Mouse (Mus musculus) liver, embryonic 13.5 days (tissue): ENCODE results near the gene Akap7. TPM values are rescaled to one million over a fixed set of nuclear protein-coding genes. Genes with fewer than 3 reads are reported as not detected.

Experiments
- ATAC-seq: fragments of 200-750 bp; cut with Nextera tagmentation; 2 replicates; pipeline ENCODE4 v1.8.0; 2017; ENCODE audit warnings: low read depth, mild to moderate bottlenecking, moderate number of reproducible peaks, moderate library complexity
- DNase-seq: peaks from one replicate; pipeline ENCODE4 v3.0.0; 2022
- H3K27ac ChIP-seq: fragments of 300-500 bp; sonication (generic); 2 replicates; pipeline ENCODE4 v1.5.1; 2015; ENCODE audit warnings: moderate library complexity, mild to moderate bottlenecking, inconsistent platforms
- H3K27me3 ChIP-seq: fragments of 300-500 bp; sonication (generic); 2 replicates; pipeline ENCODE4 v1.6.1; 2015; ENCODE audit warnings: mild to moderate bottlenecking, inconsistent platforms
- H3K36me3 ChIP-seq: fragments of 300-500 bp; sonication (generic); 2 replicates; pipeline ENCODE4 v1.6.1; 2015; ENCODE audit warnings: mild to moderate bottlenecking, inconsistent platforms
- H3K4me1 ChIP-seq: fragments of 300-500 bp; sonication (generic); replicated peaks from 2 replicates; pipeline ENCODE4 v1.6.1; 2015; ENCODE audit warnings: inconsistent platforms
- H3K4me2 ChIP-seq: fragments of 300-500 bp; sonication (generic); 2 replicates; pipeline ENCODE4 v1.6.1; 2015; ENCODE audit warnings: inconsistent platforms, mild to moderate bottlenecking, moderate library complexity
- H3K4me3 ChIP-seq: fragments of 300-500 bp; sonication (generic); replicated peaks from 2 replicates; pipeline ENCODE4 v1.5.1; 2015; ENCODE audit warnings: mild to moderate bottlenecking, inconsistent platforms
- H3K9ac ChIP-seq: fragments of 300-500 bp; sonication (generic); 2 replicates; pipeline ENCODE4 v1.6.1; 2015; ENCODE audit warnings: mild to moderate bottlenecking, inconsistent platforms
- H3K9me3 ChIP-seq: fragments of 300-500 bp; sonication (generic); replicated peaks from 2 replicates; pipeline ENCODE4 v1.6.1; 2016; ENCODE audit warnings: inconsistent platforms
- WGBS: fragments of 180-500 bp; shearing (Covaris S2); methylation state at CpG from one replicate; pipeline ENCODE4 v1.1.7; 2015; ENCODE audit not compliant: insufficient replicate concordance; 5-methylcytosine and 5-hydroxymethylcytosine counted together
- polyA plus RNA-seq: library from polyadenylated mRNA; unstranded; fragments of >200 nt; fragmentation: Nextera tagmentation; extraction: Ambion mirVana; gene quantifications from 2 replicates; pipeline ENCODE4 v1.2.1, GENCODE M21; 2015

Akap7 gene
- polyA plus RNA-seq, 1 experiment from 2014 or later = 26.0 TPM

DNA sequence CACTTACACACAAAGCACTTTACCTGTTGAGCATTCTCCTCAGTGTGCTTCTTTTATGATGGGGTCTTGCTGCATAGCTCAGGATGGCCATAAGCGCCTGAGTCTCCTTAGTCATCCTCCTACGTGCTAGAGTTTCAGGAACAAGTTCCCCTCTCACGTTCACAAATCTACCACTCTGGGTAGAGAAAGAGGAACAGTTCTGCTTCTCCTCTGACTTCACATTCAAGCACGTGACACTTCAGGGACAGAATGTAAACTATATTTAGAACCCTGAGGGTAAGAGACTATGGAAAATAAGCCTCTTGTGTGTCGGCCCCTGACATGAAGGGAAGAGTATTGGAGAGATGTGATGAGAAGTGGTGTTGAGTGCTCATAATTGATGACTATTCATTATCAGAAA lies 10.7 kb upstream of the Akap7 start:
- no peak overlapping the region for H3K4me2 ChIP-seq
- ATAC-seq (no peak), DNase-seq (no peak)
- H3K9me3 ChIP-seq = no peaks in the 10 kb centered on the region
- no peaks in the 10 kb centered on the region for H3K27me3 ChIP-seq
- no peak overlapping the region for H3K27ac ChIP-seq
- 22% methylated on average over 5 of the region's 5 CpGs for WGBS
- H3K36me3 ChIP-seq = no peaks in the 10 kb centered on the region
- H3K9ac ChIP-seq = no peak overlapping the region
- no peak overlapping the region for H3K4me3 ChIP-seq
- peaks cover 4% of the 10 kb centered on the region for H3K4me1 ChIP-seq

DNA sequence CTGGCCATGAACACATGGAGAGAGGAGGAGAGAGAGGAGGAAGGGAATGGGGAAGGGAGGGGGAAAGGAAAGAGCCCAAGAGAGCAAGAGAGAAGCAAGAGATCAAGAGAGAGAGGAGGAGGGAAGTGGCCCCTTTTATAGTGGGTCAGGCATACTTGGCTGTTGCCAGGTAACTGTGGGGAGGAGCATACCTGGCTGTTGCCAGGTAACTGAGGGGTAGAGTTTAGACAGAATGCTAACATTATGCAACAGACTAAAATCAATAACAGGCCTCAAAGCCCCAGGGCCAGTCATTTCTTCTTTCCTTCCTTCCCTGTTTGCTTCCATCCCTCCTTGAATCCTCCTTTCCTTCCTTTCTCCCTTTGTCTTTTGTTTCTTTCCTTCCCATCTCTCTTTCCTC lies 10.0 kb upstream of the Akap7 start:
- peaks cover 4% of the 10 kb centered on the region for H3K4me1 ChIP-seq
- no peak for ATAC-seq
- H3K4me3 ChIP-seq = no peak overlapping the region
- H3K36me3 ChIP-seq = no peaks in the 10 kb centered on the region
- H3K9ac ChIP-seq = no peak overlapping the region
- H3K9me3 ChIP-seq = no peaks in the 10 kb centered on the region
- no peak overlapping the region for H3K27ac ChIP-seq
- no peak for DNase-seq
- 0 out of 2 replicates have a peak, but pooled peaks cover 3% of the 10 kb centered on the region for H3K27me3 ChIP-seq
- H3K4me2 ChIP-seq = no peak overlapping the region

DNA sequence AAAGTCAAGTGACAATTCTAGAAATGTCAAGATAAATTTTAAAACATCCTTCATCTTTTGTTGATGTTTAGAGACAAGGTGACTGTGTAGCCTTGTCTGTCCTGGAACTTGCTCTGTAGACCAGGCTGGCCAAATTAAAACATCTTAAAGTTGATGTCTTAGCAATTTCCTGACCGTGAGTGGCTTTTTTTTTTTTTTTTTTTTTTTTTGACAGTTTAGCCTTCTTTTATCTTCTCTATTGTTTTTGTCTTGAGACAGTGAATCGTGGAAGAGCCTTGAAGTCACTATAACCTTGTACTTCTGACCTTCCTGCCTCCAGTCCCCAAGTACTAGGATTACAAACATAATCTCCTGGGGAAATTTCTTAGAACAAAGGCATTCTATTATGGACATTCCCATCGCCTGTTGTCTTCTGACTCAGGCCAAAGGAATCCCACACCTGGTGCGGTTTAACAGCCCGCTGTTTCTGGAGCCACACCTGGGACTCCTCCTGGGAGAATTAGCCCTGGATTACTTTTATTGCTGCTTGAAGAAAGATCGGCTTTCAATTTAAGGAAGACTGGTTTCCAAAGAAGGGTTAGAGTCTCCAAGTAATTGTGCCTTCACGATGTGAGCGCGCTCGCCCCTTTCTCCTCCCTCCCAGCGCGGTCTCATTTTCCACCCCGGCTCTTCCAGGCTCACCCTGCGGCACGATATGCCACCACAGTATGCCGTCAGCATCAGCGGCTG lies 6.3 kb upstream of the Akap7 start:
- Histone ChIP-seq H3K27me3 (0 out of 2 replicates have a peak, but pooled peaks cover 5% of the 10 kb centered on the region), H3K36me3 (no peaks in the 10 kb centered on the region), H3K9ac (no peak overlapping the region), H3K9me3 (no peaks in the 10 kb centered on the region), H3K4me2 (no peak overlapping the region), H3K4me3 (no peak overlapping the region), H3K4me1 (peaks cover 7% of the 10 kb centered on the region), H3K27ac (no peak overlapping the region)
- DNase-seq (no peak), ATAC-seq (no peak)
- WGBS = 37% methylated on average over 17 of the region's 17 CpGs

DNA sequence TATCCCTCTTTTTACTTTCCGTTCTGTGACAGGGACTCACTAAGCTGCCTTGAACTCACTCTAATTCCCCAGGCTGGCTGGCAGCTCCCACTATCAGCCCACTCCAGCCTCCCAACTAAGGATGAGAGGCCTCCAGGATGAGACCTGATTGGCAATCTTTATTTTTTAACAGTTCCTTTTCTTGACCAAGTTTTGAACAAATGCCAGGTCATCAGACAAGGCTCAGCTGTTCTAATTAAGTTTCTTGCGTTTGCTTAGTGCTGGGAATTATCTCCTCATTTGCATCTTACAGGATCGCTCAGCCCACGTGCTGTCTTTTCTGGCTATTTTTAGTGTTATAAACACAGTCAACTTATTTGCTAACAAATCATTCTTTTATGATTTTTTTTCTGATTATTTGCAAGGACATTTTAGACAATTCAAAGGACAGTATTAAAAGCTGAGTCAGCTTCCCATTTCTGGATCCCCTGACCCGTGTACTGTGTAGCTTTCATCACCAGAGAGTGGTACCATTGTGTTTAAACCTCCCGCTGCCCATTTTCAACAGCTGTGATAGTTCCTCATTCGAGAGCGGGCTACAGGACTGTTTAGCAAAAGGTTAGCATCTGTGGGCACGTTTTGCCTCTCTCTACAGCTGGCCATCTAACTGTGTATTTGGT lies 4.0 kb upstream of the Akap7 start:
- WGBS = 29% methylated on average over 9 of the region's 9 CpGs
- Histone ChIP-seq H3K9me3 (no peaks in the 10 kb centered on the region), H3K27ac (no peak overlapping the region), H3K4me2 (no peak overlapping the region), H3K4me3 (no peak overlapping the region), H3K36me3 (no peaks in the 10 kb centered on the region), H3K27me3 (0 out of 2 replicates have a peak, but pooled peaks cover 5% of the 10 kb centered on the region), H3K9ac (no peak overlapping the region), H3K4me1 (peaks cover 3% of the 10 kb centered on the region; the same call in 1 of the 2 replicates)
- DNase-seq = no peak
- no peak for ATAC-seq

DNA sequence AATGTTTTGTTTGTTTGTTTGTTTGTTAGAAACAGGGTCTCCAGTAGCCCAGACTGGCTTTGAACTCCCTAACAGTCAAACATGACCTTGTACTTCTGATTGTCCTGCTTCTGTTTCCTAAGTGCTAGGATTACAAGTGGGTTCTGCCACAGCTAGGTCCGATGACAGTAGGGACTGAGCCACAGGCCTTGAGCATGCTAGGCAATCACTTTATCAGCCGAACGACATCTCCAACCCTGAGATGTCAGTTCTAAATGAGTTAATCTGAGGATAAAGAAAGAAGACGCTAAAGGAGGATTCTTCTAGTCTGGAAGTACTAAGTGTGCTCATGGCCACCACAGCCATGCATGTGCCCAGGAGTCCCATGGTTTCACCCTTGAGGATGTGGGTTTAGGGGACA lies 3.1 kb upstream of the Akap7 start:
- ATAC-seq (no peak), DNase-seq (no peak)
- 0 out of 2 replicates have a peak, but pooled peaks cover 5% of the 10 kb centered on the region for H3K27me3 ChIP-seq
- no peak overlapping the region for H3K9ac ChIP-seq
- H3K27ac ChIP-seq = no peak overlapping the region
- H3K4me2 ChIP-seq = no peak overlapping the region
- 60% methylated on average over 4 of the region's 4 CpGs for WGBS
- H3K4me3 ChIP-seq = no peak overlapping the region
- H3K36me3 ChIP-seq = no peaks in the 10 kb centered on the region
- no peaks in the 10 kb centered on the region for H3K9me3 ChIP-seq
- peaks cover 3% of the 10 kb centered on the region; the same call in 1 of the 2 replicates for H3K4me1 ChIP-seq

DNA sequence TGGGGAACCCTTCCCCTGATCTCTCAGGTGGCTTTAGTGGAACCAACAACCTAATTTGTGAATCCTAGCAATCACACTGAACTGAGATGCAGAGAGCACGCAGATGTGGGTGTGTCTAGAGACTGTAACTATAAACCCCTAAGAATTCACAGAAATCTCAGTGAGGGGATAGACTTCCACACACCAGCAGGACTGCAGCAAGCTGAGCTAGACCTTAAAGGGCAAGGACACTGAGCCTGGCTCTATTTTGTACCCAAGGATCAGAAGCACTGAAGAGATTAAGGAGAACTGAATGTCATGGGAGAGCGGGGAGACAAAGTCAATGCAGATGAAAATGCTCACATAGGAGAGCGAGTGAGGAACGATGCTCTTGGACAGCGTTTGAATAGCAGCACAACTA lies 2.3 kb upstream of the Akap7 start:
- H3K9me3 ChIP-seq = no peaks in the 10 kb centered on the region
- ATAC-seq (no peak), DNase-seq (no peak)
- H3K9ac ChIP-seq = no peak overlapping the region
- H3K27ac ChIP-seq = no peak overlapping the region
- 75% methylated on average over 5 of the region's 5 CpGs for WGBS
- H3K4me2 ChIP-seq = no peak overlapping the region
- no peak overlapping the region for H3K4me3 ChIP-seq
- H3K36me3 ChIP-seq = no peaks in the 10 kb centered on the region
- peaks cover 3% of the 10 kb centered on the region; the same call in 1 of the 2 replicates for H3K4me1 ChIP-seq
- H3K27me3 ChIP-seq = 0 out of 2 replicates have a peak, but pooled peaks cover 5% of the 10 kb centered on the region

DNA sequence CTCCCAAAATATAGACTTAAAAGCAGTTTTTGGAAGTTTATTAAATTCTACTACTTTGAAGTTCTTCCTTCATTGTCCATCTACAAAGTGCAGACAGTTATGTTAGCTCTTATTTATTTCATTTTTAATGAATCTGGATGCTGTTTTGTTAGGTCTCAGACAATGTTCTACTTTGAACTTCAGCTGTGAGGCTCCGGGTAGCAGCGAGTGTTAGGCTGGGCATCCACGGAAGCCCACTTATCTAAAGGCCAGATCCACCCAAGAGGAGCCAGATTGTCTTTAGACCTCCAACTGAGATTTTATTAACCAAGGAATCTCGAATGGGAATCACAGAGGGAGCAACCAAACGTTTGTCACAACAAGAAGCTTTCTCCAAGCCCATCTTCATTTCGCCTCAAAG lies 2.5 kb downstream of the Akap7 start:
- no peak overlapping the region for H3K27ac ChIP-seq
- WGBS = 56% methylated on average over 6 of the region's 6 CpGs
- ATAC-seq (no peak), DNase-seq (no peak)
- H3K4me3 ChIP-seq = no peak overlapping the region
- no peak overlapping the region for H3K9ac ChIP-seq
- no peaks in the 10 kb centered on the region for H3K9me3 ChIP-seq
- peaks cover 8% of the 10 kb centered on the region for H3K4me1 ChIP-seq
- H3K36me3 ChIP-seq = no peaks in the 10 kb centered on the region
- no peaks in the 10 kb centered on the region for H3K27me3 ChIP-seq
- H3K4me2 ChIP-seq = no peak overlapping the region

DNA sequence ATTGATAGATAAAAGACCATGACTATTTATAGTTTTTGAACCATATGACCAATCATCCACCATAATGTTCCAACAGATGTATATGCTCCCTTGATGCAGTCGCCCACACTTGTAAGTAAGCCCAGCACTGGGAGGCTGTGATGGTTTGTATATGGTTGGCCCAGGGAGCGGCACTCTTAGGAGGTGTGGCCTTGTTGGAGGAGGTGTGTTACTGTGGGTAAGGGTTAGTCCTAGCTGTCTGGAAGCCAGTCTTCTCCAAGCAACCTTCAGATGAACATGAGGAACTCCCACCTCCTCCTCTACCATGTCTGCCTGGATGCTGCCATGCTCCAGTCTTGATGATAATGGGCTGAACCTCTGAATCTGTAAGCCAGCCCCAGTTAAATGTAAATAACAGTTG lies 3.1 kb downstream of the Akap7 start:
- H3K9me3 ChIP-seq = no peaks in the 10 kb centered on the region
- no peak overlapping the region for H3K4me3 ChIP-seq
- H3K27me3 ChIP-seq = no peaks in the 10 kb centered on the region
- peaks cover 13% of the 10 kb centered on the region for H3K4me1 ChIP-seq
- no peak overlapping the region for H3K4me2 ChIP-seq
- no peak overlapping the region for H3K9ac ChIP-seq
- H3K27ac ChIP-seq = no peak overlapping the region
- DNase-seq (no peak), ATAC-seq (no peak)
- H3K36me3 ChIP-seq = no peaks in the 10 kb centered on the region
- 81% methylated on average over 2 of the region's 2 CpGs for WGBS

DNA sequence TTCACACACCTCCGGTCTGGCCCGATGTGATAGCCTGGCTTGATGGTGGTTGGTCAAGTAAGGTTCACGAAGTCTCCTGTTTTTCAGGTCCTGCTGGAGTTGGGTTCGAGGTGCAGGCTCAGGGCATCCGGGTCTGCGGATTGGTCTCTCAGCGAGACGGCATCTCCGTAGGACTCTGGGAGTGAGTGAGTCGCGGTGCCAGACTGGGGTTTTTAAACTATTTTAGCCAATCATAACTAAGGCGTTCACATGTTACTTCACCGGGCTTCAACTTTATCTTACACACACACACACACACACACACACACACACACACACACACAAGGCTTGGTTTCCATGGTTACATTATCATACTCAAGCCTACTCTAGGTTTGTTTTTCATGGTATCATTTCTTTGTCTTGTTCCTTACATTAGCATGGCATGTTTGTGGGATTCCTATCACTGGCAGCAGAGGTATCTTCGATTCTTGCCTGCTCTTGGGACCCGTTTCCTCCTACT lies 8.6 kb downstream of the Akap7 start:
- no peaks in the 10 kb centered on the region for H3K9me3 ChIP-seq
- H3K27ac ChIP-seq = peak overlapping the region; percentile 98
- H3K4me3 ChIP-seq = peak overlapping the region; percentile 80
- H3K27me3 ChIP-seq = no peaks in the 10 kb centered on the region
- H3K4me2 ChIP-seq = peak overlapping the region; percentile 78
- peaks cover 57% of the 10 kb centered on the region for H3K4me1 ChIP-seq
- DNase-seq (peak; percentile 76), ATAC-seq (peak; percentile 83)
- WGBS = 36% methylated on average over 15 of the region's 15 CpGs
- no peaks in the 10 kb centered on the region for H3K36me3 ChIP-seq
- peak overlapping the region; percentile 84 for H3K9ac ChIP-seq

DNA sequence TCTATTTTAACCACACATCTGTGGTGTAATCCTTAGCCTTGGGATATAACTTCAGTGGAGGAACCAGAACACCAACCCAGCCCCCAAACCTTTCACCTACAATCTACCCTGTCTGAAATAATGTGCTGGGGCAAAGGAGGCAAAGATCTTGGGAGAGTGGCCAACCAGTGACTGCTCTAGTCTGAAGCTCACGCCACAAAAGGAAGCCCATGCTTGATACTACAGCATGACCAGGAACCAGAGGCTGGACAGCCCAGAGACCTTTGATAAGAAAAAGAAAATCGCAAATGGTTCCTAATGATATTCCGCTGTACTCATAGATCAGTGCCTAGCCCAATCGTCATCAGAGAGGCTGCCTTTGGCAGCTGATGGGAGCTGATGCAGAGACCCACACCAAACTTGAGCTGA lies 9.4 kb downstream of the Akap7 start:
- DNase-seq (peak; percentile 54), ATAC-seq (peak; percentile 55)
- Histone ChIP-seq H3K4me1 (peaks cover 62% of the 10 kb centered on the region), H3K9ac (peak overlapping the region; percentile 84), H3K9me3 (no peaks in the 10 kb centered on the region), H3K4me2 (peak overlapping the region; percentile 78), H3K27ac (peak overlapping the region; percentile 98), H3K27me3 (no peaks in the 10 kb centered on the region), H3K36me3 (no peaks in the 10 kb centered on the region), H3K4me3 (peak overlapping the region; percentile 80)
- 21% methylated on average over 4 of the region's 4 CpGs for WGBS

DNA sequence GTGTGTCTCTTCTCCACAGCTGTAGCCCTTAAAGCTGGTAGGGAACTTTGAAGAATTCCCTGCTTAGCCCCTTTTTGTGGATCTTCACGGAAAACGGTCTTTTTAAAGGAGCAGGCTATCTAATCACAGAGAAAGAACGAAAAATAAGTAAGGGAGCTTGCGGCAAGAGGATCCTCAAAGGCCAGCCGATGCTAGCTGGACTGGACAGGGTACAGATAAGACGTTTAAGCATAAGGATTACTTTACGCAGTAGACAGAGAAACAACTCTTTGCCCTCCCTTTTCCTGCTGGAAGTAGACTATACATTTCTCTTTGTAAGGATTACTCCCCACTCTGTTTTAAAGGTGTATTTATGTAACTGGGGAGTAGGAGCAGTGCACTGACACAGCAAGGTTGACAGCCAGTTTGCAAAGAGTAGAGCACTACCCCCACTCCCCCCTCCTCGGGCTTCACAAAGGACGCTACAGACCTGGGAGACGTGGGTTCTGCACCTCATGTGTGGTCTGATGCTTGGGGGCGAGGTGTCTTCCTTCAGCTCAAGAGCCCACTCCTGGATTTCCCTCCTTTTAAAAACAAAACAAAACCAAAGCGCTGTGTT lies 9.9 kb downstream of the Akap7 start:
- Histone ChIP-seq H3K9ac (peak overlapping the region; percentile 84), H3K27me3 (no peaks in the 10 kb centered on the region), H3K4me2 (peak overlapping the region; percentile 78), H3K27ac (peak overlapping the region; percentile 98), H3K4me1 (peaks cover 62% of the 10 kb centered on the region), H3K36me3 (no peaks in the 10 kb centered on the region), H3K4me3 (peak overlapping the region; percentile 80), H3K9me3 (no peaks in the 10 kb centered on the region)
- peak; percentile 35 for DNase-seq
- no peak for ATAC-seq
- WGBS = 15% methylated on average over 12 of the region's 12 CpGs
